Mouse (Mus musculus) left cerebral cortex, postnatal 25 days (tissue): ENCODE results near the gene Cadm4. TPM values are rescaled to one million over a fixed set of nuclear protein-coding genes. Genes with fewer than 3 reads are reported as not detected.
A peak's percentile ranks its signal among the peaks of the same experiment; 100 is the strongest.

ENCODE experiments used
- DNase-seq, 2 experiments: peaks; one replicate each; pipeline ENCODE4 v3.0.0; 2022; ENCODE audit warnings: low spot score in 2 of 2, mixed read lengths in 1 of 2
- intact Hi-C: fragments of 180-260 bp; cut with DNase I; formaldehyde crosslinking; loops from one replicate; pipeline ENCODE4 v1.15.1; 2025
- total RNA-seq, 2 experiments: library from RNA; stranded (reverse); gene quantifications; 2 replicates each; pipeline ENCODE4 v1.2.3; 2021

Gene Cadm4
- total RNA-seq, 2 experiments from 2014 or later, result 243 to 246 TPM

DNA sequence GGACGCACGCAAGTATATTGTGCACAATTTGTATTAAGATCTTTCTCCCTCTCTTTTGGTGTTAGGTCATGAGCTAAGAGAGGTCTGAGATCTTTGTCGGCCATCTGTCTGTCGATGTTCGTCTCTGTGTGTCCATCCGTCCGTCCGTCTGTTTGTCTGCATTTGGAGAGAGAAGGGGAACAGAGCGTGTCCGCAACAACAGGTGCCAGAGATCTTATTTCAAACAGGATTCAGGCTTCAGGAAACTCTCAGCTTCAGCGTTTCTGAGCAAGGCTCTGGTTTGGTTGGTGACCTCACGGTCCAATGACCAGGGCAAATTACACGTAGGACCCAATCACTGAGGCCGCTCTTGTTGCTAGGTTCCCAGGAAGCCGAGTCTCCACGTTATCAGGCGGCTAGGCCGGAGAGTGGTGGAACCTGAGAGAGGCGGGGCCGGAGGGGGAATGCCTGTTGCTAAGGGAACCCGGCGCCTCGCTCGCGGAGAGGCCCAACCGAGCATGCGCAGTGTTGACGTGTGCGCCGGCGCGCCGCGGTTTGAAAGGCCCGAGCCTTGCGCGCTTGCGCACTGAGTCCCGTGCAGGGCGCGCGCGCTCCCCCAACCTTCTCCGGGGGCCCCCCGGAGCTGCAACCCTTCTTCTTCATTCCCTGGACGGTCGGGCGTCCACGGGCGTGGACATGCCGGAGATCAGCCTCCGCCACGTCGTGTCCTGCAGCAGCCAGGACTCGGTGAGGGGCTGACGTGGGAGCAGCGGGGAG lies 65.0 kb downstream of the Cadm4 start:
- peak; percentile 99 to 100 for DNase-seq
- intact Hi-C loops, result loop anchor here (1.0 kb wide), 1 partner anchor 17 kb away; the partner anchor contains the start of gene Irgq

- intact Hi-C loops, result loop anchor here (1.0 kb wide), 1 partner anchor 17 kb away; the partner anchor contains the start of gene Irgq
- no peak for DNase-seq
Measured at GRCm38 (mm10) chr7:24547534-24548036, 65.8 kb downstream of the Cadm4 start.

GRCm38 (mm10) chr7:24551985-24552759 lies 70.3 kb downstream of the Cadm4 start:
- no peak for DNase-seq
- intact Hi-C loops, result no loop called here

Other genes with a start within 250 kb of the Cadm4 start
- 10 to 100 TPM in 1 of 2 experiments, 1 to 10 TPM in 1; 7.9 to 10.5 TPM for gene Zfp109, start 244.5 kb upstream of the Cadm4 start, total RNA-seq
- 1 to 10 TPM; 8.4 to 8.8 TPM for gene Zfp108, start 227.2 kb upstream of the Cadm4 start, total RNA-seq
- 10 to 100 TPM; 11.0 to 11.5 TPM for gene Zfp93, start 211.6 kb upstream of the Cadm4 start, total RNA-seq
- gene Zfp61, start 180.8 kb upstream of the Cadm4 start, total RNA-seq, result 10 to 100 TPM; 19.3 to 20.8 TPM
- 10 to 100 TPM; 13.2 to 16.9 TPM for gene Zfp94, start 165.4 kb upstream of the Cadm4 start, total RNA-seq
- not detected for gene Tescl, start 148.1 kb upstream of the Cadm4 start, total RNA-seq
- not detected for gene Lypd5, start 132.8 kb upstream of the Cadm4 start, total RNA-seq
- gene Kcnn4, start 111.8 kb upstream of the Cadm4 start, total RNA-seq, result under 1 TPM in 1 of 2 experiments, not detected in 1; 0.50 TPM
- gene Smg9, start 82.4 kb upstream of the Cadm4 start, total RNA-seq, result 10 to 100 TPM; 38.1 to 40.2 TPM
- under 1 TPM; 0.34 to 0.57 TPM for gene Irgc1, start 29.7 kb upstream of the Cadm4 start, total RNA-seq
- gene Plaur, start 19.5 kb upstream of the Cadm4 start, total RNA-seq, result under 1 TPM; 0.71 to 0.73 TPM
- gene Zfp428, start 25.0 kb downstream of the Cadm4 start, total RNA-seq, result 10 to 100 TPM; 45.7 to 52.6 TPM
- not detected for gene AC161166.1, start 30.4 kb downstream of the Cadm4 start, total RNA-seq
- gene Irgq, start 48.7 kb downstream of the Cadm4 start, total RNA-seq, result 10 to 100 TPM; 87.8 to 88.6 TPM
- not detected for gene Pinlyp, start 64.1 kb downstream of the Cadm4 start, total RNA-seq
- gene Xrcc1, start 64.3 kb downstream of the Cadm4 start, total RNA-seq, result 10 to 100 TPM; 34.6 to 37.6 TPM
- 10 to 100 TPM; 11.1 to 13.2 TPM for gene Ethe1, start 105.5 kb downstream of the Cadm4 start, total RNA-seq
- 1 to 10 TPM; 6.7 TPM for gene Zfp575, start 105.6 kb downstream of the Cadm4 start, total RNA-seq
- under 1 TPM; 0.16 to 0.27 TPM for gene Phldb3, start 128.7 kb downstream of the Cadm4 start, total RNA-seq
- gene Lypd3, start 154.5 kb downstream of the Cadm4 start, total RNA-seq, result under 1 TPM; 0.73 to 0.92 TPM
- not detected for gene Tex101, start 194.7 kb downstream of the Cadm4 start, total RNA-seq
- gene BC049730, start 227.2 kb downstream of the Cadm4 start, total RNA-seq, result not detected
- not detected for gene Gm4763, start 244.9 kb downstream of the Cadm4 start, total RNA-seq